Mouse (Mus musculus): ENCODE results near the gene Ppig. TPM values are rescaled to one million over a fixed set of nuclear protein-coding genes. Genes with fewer than 3 reads are reported as not detected.

Ppig gene
- polyA plus RNA-seq, 3 experiments from 2014 or later, result 199 to 210 (median 207) TPM

DNA sequence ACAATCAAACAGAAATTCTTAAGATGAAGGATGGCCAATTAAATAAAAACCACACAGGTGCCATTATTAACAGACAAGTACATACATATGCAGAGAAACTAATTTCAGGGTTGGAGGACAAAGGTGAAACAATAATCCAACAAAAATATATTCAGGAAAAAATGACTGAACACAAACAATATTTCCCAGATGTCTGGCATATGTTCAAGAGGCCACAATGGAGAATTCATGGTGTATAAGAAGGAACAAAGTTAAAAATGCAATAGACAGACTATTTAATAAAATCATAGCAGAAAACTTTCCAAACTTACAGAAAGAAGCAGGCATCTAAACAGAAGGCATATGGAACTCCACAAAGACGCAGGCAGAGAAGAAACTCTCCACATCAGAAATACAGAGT is 42.4 kb downstream of the Ppig start:
- no peak for ATAC-seq

DNA sequence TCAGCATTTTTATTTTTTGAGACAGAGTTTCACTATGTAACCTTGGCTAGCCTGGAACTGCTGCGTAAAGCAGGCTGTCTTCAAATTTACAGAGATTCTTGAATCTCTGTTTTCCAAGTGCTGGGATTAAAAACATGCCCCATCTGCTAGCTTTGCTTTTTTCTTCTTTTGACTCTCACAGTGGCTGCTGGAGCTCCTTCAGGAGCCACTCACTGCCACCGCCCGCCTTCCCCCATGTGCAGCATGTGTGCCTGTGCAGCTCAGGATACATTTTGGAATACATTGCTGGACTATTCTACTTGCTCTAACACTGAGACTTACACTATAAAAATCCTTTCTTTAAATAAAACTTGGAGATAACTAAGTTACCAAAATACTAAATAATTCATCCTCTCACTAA is 51.0 kb downstream of the Ppig start:
- ATAC-seq, result no peak

DNA sequence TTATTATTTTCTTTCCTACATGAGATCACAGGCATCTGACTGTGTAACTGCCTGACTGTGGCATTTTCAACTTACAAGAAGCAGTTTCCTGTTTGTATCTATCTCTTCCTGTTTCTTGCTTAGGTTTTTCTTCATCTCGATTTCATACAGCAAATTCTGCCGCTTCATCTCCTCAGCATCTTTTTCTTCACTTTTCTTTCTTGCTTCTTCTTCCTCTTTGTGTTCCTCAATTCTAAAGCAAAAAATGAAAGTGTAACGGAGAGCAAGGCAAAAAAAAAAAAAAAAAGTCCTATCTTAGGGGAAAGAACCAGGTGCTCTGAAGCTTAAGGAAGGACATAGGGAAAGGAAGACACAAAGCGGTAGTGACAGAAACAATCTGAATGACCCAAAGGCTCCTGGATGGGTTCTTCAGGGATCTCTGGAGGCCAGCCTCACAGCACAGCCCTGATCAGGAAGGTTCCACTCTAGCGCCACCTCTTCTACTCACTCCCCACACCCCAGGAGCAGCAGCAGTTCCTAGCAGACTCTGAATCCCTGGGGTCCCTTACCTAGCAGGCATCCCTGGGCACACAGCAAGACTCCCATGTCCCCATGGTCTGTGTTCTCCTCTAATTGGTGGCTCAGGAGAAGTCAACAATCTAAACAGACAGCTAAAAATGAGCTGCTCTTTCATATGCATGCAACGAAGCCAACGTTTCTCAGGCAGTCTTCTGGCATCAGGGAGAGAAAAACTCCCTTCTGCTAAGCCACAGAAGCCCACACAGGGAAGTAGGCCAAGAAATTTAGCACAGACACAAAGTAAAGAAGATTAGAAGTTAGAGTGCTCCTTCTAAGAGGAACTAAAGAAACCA is 55.9 kb downstream of the Ppig start:
- peak; percentile 69 for ATAC-seq

DNA sequence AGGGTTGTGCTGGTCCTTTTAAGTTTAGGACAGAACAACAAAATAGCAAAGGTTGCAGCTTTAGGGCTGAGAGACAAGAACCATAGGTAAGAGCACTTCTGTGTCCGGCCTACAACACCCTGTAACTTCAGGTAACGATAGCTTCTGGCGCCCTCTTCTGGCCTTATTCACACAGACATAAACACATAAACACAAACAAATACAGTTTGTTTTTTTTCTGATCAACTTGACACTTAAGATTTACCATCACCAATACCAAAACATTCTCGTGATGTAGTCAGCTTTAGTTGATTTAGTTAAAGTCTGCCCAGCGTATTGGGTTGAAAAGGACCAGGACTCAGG is 56.5 kb downstream of the Ppig start:
- ATAC-seq, result peak; percentile 81

DNA sequence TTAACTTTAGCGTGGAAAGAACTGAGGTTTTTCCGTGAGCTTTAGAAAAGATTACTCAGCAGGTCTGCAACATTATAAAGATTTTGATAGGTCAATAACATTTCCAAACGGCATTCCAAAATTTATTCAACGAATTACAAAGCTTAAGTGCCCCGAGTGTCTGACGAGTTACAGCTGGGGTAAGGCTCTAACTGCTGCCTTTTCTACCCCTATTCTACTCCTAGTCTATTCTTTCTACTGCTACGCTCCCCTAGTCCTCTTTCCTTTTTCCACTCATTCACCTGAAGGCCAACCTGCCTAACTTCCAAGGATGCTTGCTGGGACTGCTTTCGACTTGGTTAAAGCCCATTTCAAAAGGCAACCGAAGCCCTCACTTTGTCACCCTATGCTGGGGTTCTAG is 66.6 kb downstream of the Ppig start:
- ATAC-seq, result peak; percentile 3

DNA sequence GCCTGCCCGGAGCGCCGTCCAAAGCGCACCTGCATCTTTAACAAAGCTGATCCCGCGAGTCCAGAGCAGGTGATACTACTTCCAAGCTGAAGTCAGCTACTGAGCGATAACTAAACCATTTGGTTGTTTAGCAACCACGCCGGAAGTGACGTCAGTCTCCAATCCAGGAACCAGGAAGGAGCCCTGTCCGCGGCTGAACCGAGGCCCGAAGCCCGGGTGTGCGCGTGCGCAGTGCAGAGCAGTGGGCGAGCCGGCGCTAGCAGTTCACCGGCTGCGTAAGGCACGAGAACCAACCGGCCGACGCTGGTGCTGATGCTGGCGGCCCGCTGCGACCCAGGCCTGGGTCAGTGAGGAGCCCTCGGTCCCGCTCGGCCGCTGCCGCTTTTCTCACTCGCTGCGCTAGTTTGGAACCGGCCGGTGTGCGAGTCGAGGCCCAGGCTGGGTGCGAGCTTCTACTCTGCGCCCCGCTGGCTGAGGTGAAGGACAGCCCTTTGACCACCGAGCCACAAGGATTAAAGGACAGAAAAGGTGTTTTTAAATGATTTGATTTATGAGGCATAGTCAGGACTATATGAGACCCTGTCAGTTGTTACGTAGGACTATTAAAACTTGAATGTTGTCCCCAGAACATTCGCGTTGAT is 67.2 kb downstream of the Ppig start, which contains the start of the genes Ccdc173 and Phospho2:
Gene Ccdc173 (minus strand): TSS at position 147 of the 641 bp plus-strand sequence.
Gene Phospho2 (plus strand): TSS at position 195 of the 641 bp plus-strand sequence.
- ATAC-seq, result peak; percentile 88

DNA sequence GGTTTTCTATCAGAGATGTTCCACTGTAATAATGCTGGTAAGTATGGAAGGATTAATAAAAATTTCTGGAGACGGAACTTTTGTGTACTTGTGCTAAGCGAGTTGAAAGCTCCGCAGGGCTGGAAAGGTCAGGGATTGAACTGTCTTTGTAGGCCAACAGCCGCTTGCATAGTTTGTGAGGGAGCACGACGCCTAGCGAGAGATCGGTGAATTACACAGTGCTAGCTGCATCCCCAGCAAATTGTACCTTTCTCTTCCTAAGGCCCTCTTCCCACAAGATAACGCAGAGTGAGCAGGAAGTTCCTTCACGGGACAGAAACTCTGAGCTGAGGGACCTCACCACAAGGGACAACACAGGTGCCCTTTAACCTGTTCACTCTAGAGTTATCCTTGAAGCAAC is 67.9 kb downstream of the Ppig start:
- ATAC-seq, result peak; percentile 81

DNA sequence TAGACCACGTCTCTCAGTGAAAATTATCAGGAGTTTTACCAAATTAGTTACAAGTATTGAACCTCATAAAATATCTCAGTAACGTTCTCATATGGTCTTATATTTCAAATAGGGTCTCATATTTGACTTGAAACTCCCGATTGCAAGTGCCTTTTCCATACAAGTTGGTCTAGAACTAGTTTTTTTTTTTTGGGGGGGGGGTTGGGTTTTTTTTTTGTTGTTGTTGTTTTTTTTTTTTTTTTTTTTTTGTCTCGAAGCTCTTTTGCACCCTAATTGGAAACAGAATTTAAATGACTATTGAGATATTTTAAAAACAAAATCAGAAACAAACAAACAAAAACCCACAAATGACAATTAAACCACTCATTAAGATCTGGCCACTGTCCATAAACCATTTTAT is 68.4 kb downstream of the Ppig start:
- ATAC-seq, result no peak

GRCm38 (mm10) chr2:69802911-69803312 is 80.6 kb downstream of the Ppig start:
- ATAC-seq, result peak; percentile 96

Other genes starting within 250 kb of the Ppig start
- gene Lrp2, start 136.5 kb upstream of the Ppig start, polyA plus RNA-seq (2017; shearing (Covaris generic)), result not detected
- under 1 TPM in 1 of 3 experiments, not detected in 2; 0.52 TPM for gene Bbs5, start 75.4 kb upstream of the Ppig start, polyA plus RNA-seq (2017; shearing (Covaris generic))
- not detected for gene Klhl41, start 52.4 kb upstream of the Ppig start, polyA plus RNA-seq (2017; shearing (Covaris generic))
- gene Fastkd1, start 9.0 kb upstream of the Ppig start, polyA plus RNA-seq (2017; shearing (Covaris generic)), result 10 to 100 TPM in 2 of 3 experiments, 1 to 10 TPM in 1; 9.4 to 11.3 (median 11.1) TPM
- 1 to 10 TPM; 3.8 to 4.6 (median 4.3) TPM for gene Ccdc173, start 67.0 kb downstream of the Ppig start, polyA plus RNA-seq (2017; shearing (Covaris generic))
- 10 to 100 TPM; 42.9 to 51.1 (median 50.9) TPM for gene Phospho2, start 67.1 kb downstream of the Ppig start, polyA plus RNA-seq (2017; shearing (Covaris generic))
- 1 to 10 TPM in 1 of 3 experiments, under 1 TPM in 1, not detected in 1; 0.12 to 1.1 TPM for gene Klhl23, start 99.4 kb downstream of the Ppig start, polyA plus RNA-seq (2017; shearing (Covaris generic))
- gene Ssb, start 139.0 kb downstream of the Ppig start, polyA plus RNA-seq (2017; shearing (Covaris generic)), result 100 to 1,000 TPM; 304 to 401 (median 325) TPM
- 10 to 100 TPM; 63.9 to 71.4 (median 69.6) TPM for gene Mettl5, start 163.1 kb downstream of the Ppig start, polyA plus RNA-seq (2017; shearing (Covaris generic))
- 10 to 100 TPM; 13.4 to 19.8 (median 13.7) TPM for gene Ubr3, start 174.7 kb downstream of the Ppig start, polyA plus RNA-seq (2017; shearing (Covaris generic))

All from inflammation-experienced regulatory T-cells, adult 6 months (primary cell).